Mouse (Mus musculus): ENCODE data around the gene Sdhc. TPM values are rescaled to one million over a fixed set of nuclear protein-coding genes. Genes with fewer than 3 reads are reported as not detected.
"Not testable (repeated sequence)": the region's sequence is repeated elsewhere in the genome, so short reads cannot be mapped to it uniquely, and the experiment has no call there.

Gene Sdhc
- polyA plus RNA-seq, 1 experiment from 2014 or later: 158 TPM

DNA sequence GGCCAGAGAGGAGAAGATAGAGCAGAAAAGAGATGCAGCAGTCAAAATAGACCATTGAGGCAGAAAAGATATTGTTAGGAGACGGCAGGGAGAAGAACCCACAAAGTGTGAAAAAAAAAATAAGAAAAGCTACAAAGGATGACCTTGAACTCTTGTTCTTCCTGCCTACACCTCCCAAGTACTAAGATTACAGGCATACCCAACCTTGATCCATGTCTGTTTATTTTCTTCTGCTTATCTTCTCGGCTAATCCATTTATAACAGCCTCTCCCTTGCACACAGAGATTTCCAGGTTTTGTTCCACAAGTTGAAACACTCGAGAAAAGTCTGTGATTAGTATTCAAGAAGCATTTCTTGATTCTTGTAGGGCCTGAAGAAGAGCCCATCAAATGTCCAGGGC lies 19.5 kb upstream of the Sdhc start:
- no peak for DNase-seq (ENCODE audit: low spot score)

- no peak for DNase-seq (ENCODE audit: low spot score)
Observed at GRCm38 (mm10) chr1:171168906-171169305, 18.5 kb upstream of the Sdhc start.

DNA sequence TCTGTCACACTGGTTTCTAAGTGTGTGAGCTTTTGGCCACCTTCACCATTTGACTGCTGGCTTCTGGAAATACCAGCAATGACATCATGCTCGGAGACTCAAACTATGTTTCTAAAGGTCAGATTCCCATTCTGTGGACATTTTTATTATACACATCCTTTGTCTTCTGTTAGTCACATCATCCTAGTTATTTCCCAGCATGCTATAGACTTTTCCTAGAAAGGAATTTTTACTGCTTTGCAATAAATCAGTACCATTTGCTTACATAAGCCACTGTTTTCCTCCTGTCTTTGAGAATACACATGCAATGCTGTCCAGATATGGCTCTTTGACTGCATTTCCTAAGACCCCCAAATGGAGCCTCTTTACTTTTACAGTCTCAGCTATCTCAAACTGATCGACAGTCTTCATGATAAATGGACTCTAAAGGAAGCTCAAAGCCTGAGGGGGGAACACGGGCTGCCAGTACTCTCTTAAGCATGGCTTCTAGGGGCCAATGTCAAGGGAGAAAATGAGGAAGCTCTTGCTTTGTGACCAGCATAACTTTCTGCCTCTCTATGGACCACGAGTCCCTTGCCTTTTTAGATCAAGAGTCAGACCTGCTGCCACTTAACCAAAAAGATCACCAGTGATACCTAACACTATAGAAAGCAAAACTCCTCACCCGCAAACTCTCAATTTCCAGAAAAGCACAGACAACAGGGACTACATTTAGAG lies 15.4 kb upstream of the Sdhc start:
- no peak for DNase-seq (ENCODE audit: low spot score)

DNA sequence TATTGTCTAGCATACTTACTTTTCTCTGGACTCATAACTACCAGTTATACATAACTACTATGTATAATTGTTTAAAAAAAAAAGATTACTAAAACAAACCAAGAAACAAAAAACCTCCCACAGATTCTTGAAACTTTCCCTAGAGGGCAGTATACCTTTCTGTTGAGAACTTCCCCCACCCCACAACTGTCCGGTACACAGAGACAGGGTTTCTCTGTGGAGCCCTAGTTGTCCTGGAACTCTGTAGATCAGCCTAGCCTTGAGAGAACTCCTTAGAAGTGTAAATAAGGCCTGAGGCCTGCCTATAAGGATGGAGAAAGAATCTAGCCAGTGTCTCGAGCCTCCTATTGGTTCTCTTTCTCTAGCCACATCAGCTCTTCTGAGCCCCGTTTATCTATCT lies 13.9 kb upstream of the Sdhc start:
- peak; percentile 18 for DNase-seq (ENCODE audit: low spot score)

DNA sequence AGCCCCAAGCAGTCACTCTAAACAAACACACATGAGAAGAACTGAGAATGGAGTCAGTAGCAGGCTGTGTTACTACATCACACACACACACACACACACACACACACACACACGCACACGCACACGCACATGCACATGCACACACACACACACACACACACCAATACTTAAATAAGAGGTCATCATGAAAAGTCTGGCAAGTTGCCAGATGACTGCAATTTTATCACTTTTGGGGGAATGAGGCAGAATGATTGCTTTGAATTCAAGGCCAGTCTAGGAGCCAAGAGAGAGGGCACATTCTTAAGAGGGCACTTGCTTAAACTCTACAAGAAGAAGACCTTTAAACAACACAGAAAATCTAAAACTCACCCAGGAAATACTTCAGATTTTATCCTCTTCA lies 12.1 kb upstream of the Sdhc start:
- DNase-seq (ENCODE audit: low spot score): no peak

GRCm38 (mm10) chr1:171159485-171159975 lies 9.1 kb upstream of the Sdhc start:
- DNase-seq (ENCODE audit: low spot score): no peak

GRCm38 (mm10) chr1:171157965-171158364 lies 7.6 kb upstream of the Sdhc start:
- no peak for DNase-seq (ENCODE audit: low spot score)

GRCm38 (mm10) chr1:171156644-171157043 lies 6.2 kb upstream of the Sdhc start:
- no peak for DNase-seq (ENCODE audit: low spot score)

- no peak for DNase-seq (ENCODE audit: low spot score)
Observed at GRCm38 (mm10) chr1:171151966-171152365, 1.6 kb upstream of the Sdhc start.

- no peak for DNase-seq (ENCODE audit: low spot score)
Observed at GRCm38 (mm10) chr1:171150838-171151391, 512 bp upstream of the Sdhc start.

DNA sequence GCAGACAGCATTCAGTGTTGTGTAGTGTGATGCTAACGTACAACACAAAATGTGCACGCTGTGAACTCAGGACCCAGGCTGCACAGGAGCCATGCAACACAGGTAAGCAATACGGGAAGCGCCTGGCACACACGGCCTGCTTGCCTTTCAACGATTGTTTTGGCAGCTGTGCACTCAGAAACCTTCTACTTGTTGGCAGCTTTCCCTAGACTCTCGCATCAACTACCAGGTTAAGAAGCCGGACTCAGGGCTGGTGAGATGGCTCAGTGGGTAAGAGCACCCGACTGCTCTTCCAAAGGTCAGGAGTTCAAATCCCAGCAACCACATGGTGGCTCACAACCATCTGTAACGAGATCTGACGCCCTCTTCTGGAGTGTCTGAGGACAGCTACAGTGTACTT lies 7.4 kb downstream of the Sdhc start:
- not testable (repeated sequence) for DNase-seq (ENCODE audit: low spot score)

GRCm38 (mm10) chr1:171137486-171138155 lies 12.8 kb downstream of the Sdhc start:
- not testable (repeated sequence) for DNase-seq (ENCODE audit: low spot score)

DNA sequence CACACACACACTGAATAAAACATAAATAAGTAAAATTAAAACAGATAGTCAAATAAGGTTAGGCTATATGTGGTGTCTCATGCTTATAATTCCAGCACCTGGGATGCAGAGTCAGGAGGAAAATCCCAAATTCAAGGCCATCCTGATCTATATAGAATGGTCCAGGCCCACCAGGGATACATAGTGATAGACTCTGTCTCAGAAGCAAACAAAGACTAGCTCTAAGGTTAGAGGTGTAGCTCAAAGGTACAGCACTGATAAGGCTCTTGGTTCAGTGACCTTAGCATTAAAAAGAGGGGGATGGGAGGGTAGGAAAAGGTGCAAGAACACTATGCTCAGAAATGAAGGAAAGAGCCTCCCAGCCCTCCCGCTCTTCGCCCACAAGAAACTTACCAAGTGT lies 14.8 kb downstream of the Sdhc start:
- no peak for DNase-seq (ENCODE audit: low spot score)

DNA sequence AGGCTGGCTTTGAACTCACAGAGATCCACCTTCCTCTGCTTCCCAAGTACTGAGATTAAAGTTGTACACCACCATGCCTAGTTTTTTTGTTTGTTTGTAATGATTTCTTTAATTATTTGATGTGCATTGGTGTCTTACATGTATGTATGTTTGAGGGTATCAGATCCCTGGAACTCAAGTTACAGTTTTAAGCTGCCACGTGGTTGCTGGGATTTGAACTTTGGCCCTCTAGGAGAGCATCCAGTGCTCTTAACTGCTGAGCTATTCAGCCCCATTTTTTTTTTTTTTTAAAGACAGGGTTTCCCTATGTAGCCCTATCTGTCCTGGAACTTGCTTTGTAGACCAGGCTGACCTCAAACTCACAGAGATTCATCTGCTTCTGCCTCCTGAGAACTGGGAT lies 19.4 kb downstream of the Sdhc start:
- no peak for DNase-seq (ENCODE audit: low spot score)

- DNase-seq (ENCODE audit: low spot score): no peak
Observed at GRCm38 (mm10) chr1:171129251-171129650, 21.2 kb downstream of the Sdhc start.

- no peak for DNase-seq (ENCODE audit: low spot score)
Observed at GRCm38 (mm10) chr1:171124398-171124797, 26.0 kb downstream of the Sdhc start.

DNA sequence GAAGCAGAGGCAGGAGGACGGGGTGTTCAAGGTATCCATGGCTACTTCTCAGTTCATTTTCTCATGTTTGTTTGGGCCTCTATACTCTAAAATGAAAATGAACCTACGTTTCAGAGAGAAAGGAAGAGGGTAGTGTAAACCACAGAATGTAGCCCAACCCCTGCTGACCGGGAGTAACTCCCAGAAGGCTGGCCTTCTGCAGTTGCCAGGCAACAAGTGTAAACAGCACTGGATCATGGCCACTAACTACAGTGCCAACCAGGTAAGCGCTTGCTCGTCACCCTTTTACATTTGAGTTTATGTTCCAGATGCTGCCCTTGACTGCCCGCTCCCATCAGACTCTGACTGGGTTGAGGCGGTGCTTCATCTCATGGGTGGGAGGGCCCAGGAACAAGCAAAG lies 27.5 kb downstream of the Sdhc start:
- no peak for DNase-seq (ENCODE audit: low spot score)

DNA sequence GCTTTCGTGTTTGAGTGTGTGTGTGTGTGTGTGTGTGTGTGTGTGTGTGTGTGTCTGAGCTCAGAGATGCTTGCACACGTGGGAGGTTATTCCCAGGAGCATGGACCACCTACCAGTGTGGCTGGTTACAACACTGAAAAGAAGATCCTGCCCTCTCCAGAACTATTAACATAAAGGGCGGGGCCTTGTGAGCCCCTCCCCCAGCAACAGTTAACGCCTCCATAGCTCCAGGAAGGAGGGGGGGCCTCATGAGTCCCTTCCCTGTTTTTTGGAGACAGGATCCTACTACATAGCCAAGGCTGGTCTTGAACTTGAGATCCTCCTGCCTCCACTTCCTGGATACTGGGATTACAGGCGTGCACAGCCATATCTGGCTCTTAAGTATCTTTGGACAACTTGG lies 28.6 kb downstream of the Sdhc start:
- no peak for DNase-seq (ENCODE audit: low spot score)

DNA sequence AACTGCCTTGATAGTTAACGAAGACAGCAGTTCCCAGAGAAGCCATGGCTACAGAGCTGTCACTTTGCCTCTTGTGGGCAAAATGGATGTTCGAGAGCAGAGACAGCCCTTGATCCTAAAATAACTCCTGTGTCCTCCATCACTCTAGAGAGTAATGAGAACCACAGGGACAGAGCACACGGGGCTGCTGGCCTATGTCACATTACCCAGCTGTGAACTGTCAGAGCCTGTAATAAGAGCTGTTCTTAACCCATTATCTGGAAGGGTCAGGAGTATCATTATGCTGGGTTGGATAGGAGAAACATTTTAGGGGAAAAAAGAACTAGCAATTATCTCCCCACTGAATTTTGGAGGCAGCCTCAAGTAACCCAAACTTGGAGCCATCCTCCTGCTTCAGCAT lies 29.5 kb downstream of the Sdhc start:
- DNase-seq (ENCODE audit: low spot score): no peak

GRCm38 (mm10) chr1:171119405-171119804 lies 31.0 kb downstream of the Sdhc start:
- no peak for DNase-seq (ENCODE audit: low spot score)

DNA sequence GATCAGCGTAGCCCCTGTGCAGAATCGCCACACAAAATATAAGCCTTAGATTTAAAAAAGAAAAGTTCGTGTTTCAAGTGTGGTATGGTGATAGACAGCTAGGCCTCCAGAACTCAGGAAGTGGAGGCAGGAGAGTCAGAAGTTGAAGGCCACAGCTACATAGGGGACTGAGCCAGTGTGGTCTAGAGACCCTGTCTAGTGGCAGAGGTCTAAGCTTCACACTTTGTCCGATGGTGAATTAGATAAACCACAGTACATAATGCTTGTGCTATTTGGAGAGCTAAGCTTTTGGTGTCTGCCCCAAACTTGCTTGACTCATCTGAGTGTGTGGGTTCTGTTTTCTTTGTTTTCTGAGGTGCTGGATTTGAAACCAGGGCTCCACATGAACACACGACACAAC lies 31.4 kb downstream of the Sdhc start:
- no peak for DNase-seq (ENCODE audit: low spot score)

- peak; percentile 87 for DNase-seq (ENCODE audit: low spot score)
Observed at GRCm38 (mm10) chr1:171118269-171118684, 32.1 kb downstream of the Sdhc start.

- DNase-seq (ENCODE audit: low spot score): no peak
Observed at GRCm38 (mm10) chr1:171116280-171116679, 34.1 kb downstream of the Sdhc start.

All from thymus, postnatal 0 days (tissue).